Mouse (Mus musculus) monocyte, adult 2 months (primary cell): ENCODE results near the gene Arl10.

Experiments
- DNase-seq, 2 experiments: peaks; one replicate each; pipeline ENCODE4 v3.0.0; 2022; ENCODE audit warnings: low spot score in 2 of 2, low read depth in 1 of 2

Gene Arl10

GRCm38 (mm10) chr13:54574854-54575481, at the start of gene Arl10:
Gene Arl10 (plus strand): TSS chr13:54575015.
- no peak for DNase-seq

- no peak for DNase-seq
Observed at GRCm38 (mm10) chr13:54527140-54527539, 47.7 kb upstream of the Arl10 start.

GRCm38 (mm10) chr13:54532134-54532533, 42.7 kb upstream of the Arl10 start:
- DNase-seq: no peak

- DNase-seq: no peak
Observed at GRCm38 (mm10) chr13:54548036-54548435, 26.8 kb upstream of the Arl10 start.

- no peak for DNase-seq
Observed at GRCm38 (mm10) chr13:54556176-54556575, 18.6 kb upstream of the Arl10 start.

- no peak for DNase-seq
Observed at GRCm38 (mm10) chr13:54556796-54557195, 18.0 kb upstream of the Arl10 start.

- no peak for DNase-seq
Observed at GRCm38 (mm10) chr13:54557652-54558051, 17.2 kb upstream of the Arl10 start.

GRCm38 (mm10) chr13:54559656-54560055, 15.2 kb upstream of the Arl10 start:
- no peak for DNase-seq

GRCm38 (mm10) chr13:54560608-54561007, 14.2 kb upstream of the Arl10 start:
- DNase-seq: no peak

- no peak for DNase-seq
Observed at GRCm38 (mm10) chr13:54562562-54562961, 12.3 kb upstream of the Arl10 start.

GRCm38 (mm10) chr13:54564232-54565200, 10.3 kb upstream of the Arl10 start:
- no peak for DNase-seq

GRCm38 (mm10) chr13:54565201-54565581, 9.6 kb upstream of the Arl10 start, which contains the start of gene 4833439L19Rik:
Gene 4833439L19Rik (minus strand): TSS chr13:54565435.
- peak; percentile 67 to 87 for DNase-seq

- DNase-seq: no peak
Observed at GRCm38 (mm10) chr13:54565594-54566345, 9.0 kb upstream of the Arl10 start.

- DNase-seq: no peak
Observed at GRCm38 (mm10) chr13:54568380-54568779, 6.4 kb upstream of the Arl10 start.

- DNase-seq: no peak
Observed at GRCm38 (mm10) chr13:54569282-54569681, 5.5 kb upstream of the Arl10 start.

GRCm38 (mm10) chr13:54570736-54571135, 4.1 kb upstream of the Arl10 start:
- DNase-seq: no peak

- DNase-seq: no peak
Observed at GRCm38 (mm10) chr13:54571637-54572036, 3.2 kb upstream of the Arl10 start.

- no peak for DNase-seq
Observed at GRCm38 (mm10) chr13:54572621-54573020, 2.2 kb upstream of the Arl10 start.

GRCm38 (mm10) chr13:54575489-54575888, 674 bp downstream of the Arl10 start:
- no peak for DNase-seq

- DNase-seq: peak in 1 of 2 experiments; percentile 47
Observed at GRCm38 (mm10) chr13:54577652-54578507, 3.1 kb downstream of the Arl10 start.
